12 mouse cellular contexts compared by ENCODE assay signal in genomic region chr15:62889798-62890197, GRCm38 (mm10).
"Had no signal": no experiment of that assay in that cellular context is flagged by ENCODE, and none has a peak within 500 bp of the region (broad histone marks: within the 10 kb centered on the region; RNA-seq: fewer than 3 reads in every experiment).

No protein-coding gene starts in this region.

- H3K36me3 ChIP-seq: limb, embryonic 10.5 days; liver, embryonic 15.5 days; midbrain, embryonic 15.5 days; neural tube, embryonic 13.5 days had no signal

- H3K27me3 ChIP-seq: liver, embryonic 15.5 days; midbrain, embryonic 15.5 days; neural tube, embryonic 13.5 days had no signal

- DNase-seq: kidney, postnatal 25 days; lung, adult 2 months; lung, postnatal 4 days; retina, postnatal 1 day; right cerebral cortex, postnatal 25 days; thymus, postnatal 4 days had no signal

- H3K4me3 ChIP-seq: left cerebral cortex, adult 2 months; limb, embryonic 10.5 days; liver, embryonic 15.5 days; megakaryocyte, embryonic 14.5 days; midbrain, embryonic 15.5 days; neural tube, embryonic 13.5 days had no signal

- H3K9me3 ChIP-seq: limb, embryonic 10.5 days; liver, embryonic 15.5 days; megakaryocyte, embryonic 14.5 days; midbrain, embryonic 15.5 days; neural tube, embryonic 13.5 days had no signal

- H3K4me1 ChIP-seq: limb, embryonic 10.5 days; liver, embryonic 15.5 days; midbrain, embryonic 15.5 days; neural tube, embryonic 13.5 days had no signal

- H3K27ac ChIP-seq: left cerebral cortex, adult 2 months; limb, embryonic 10.5 days; liver, embryonic 15.5 days; midbrain, embryonic 15.5 days; neural tube, embryonic 13.5 days had no signal
